Mouse (Mus musculus) 3T3-L1 (cell line): ENCODE results near the gene Gm10750.
"Not testable (repeated sequence)": the region's sequence is repeated elsewhere in the genome, so short reads cannot be mapped to it uniquely, and the experiment has no call there.

Experiments
- DNase-seq: peaks from one replicate; pipeline ENCODE4 v3.0.0-alpha.2; 2015; ENCODE audit warnings: low read depth, low spot score

The Gm10750 gene

GRCm38 (mm10) chr2:149017137-149017536, at the start of gene Gm10750:
Gene Gm10750, minus strand, starts transcription at chr2:149017237.
- DNase-seq, result not testable (repeated sequence)

DNA sequence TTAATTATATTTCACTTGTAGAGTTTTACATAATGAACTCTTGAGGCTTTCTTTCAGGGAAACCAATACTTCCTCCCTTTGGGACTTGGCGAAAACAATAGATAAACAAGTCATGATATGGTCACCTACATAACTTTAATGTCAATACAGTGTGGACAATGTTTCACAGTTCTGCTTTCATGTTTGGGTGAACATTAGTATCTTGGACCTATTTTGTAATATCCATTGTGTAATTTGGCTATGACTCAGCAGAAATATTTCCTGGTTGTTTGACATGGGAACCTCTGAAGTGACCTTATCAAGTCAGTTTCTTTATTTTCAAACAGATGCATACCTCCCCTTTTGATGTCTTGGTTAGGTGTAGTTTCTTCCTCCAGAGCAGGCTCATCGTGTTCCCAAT, 12.2 kb downstream of the Gm10750 start:
- DNase-seq, result peak; percentile 57

GRCm38 (mm10) chr2:149003151-149003550, 13.9 kb downstream of the Gm10750 start, which contains the start of gene Gm1330:
Gene Gm1330, minus strand, starts transcription at chr2:149003251.
- no peak for DNase-seq

DNA sequence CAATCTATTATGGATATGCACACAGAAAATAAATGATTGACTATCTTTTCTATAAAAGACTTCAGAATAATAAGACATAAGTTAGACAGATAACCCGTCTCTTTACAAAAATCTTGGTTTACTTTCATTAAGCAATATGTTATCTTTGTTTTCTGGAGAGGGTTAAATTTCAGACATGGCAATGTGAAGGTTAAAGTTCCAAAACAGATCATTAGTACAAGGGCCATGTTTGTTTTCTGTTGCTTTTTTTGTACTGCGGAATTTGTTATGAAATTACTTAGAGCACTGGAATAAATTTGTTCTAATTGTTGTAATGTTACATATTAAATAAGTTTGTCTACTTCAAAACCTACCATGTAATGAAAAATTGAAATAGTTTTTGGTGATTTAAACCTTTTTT, 21.9 kb downstream of the Gm10750 start:
- DNase-seq, result no peak
